Mouse (Mus musculus) liver, postnatal 0 days (tissue): ENCODE measurements around the gene Sorl1. TPM values are rescaled to one million over a fixed set of nuclear protein-coding genes. Genes with fewer than 3 reads are reported as not detected.
A peak's percentile ranks its signal among the peaks of the same experiment; 100 is the strongest.

Source experiments
- ATAC-seq: fragments of 200-750 bp; cut with Nextera tagmentation; 2 replicates; pipeline ENCODE4 v1.8.0; 2017; ENCODE audit warnings: mild to moderate bottlenecking, moderate library complexity
- DNase-seq: peaks from one replicate; pipeline ENCODE4 v3.0.0-alpha.2; 2016
- H3K27ac ChIP-seq: fragments of 300-500 bp; sonication (generic); 2 replicates; pipeline ENCODE4 v1.5.1; 2014; ENCODE audit warnings: antibody characterized with exemption, moderate library complexity, mild to moderate bottlenecking, low read depth
- H3K27me3 ChIP-seq: fragments of 300-500 bp; sonication (generic); 2 replicates; pipeline ENCODE4 v1.6.1; 2014; ENCODE audit warnings: low read length, control low read depth, mixed read lengths; ENCODE audit not compliant: insufficient read depth
- H3K36me3 ChIP-seq: fragments of 300-500 bp; sonication (generic); replicated peaks from 2 replicates; pipeline ENCODE4 v1.6.1; 2014; ENCODE audit warnings: mild to moderate bottlenecking, control low read depth, low read length, moderate library complexity, mixed read lengths; ENCODE audit not compliant: insufficient read depth
- H3K4me1 ChIP-seq: fragments of 300-500 bp; sonication (generic); 2 replicates; pipeline ENCODE4 v1.6.1; 2014; ENCODE audit warnings: antibody characterized with exemption, mild to moderate bottlenecking, control low read depth; ENCODE audit not compliant: insufficient read depth
- H3K4me2 ChIP-seq: fragments of 300-500 bp; sonication (generic); 2 replicates; pipeline ENCODE4 v1.6.1; 2014; ENCODE audit warnings: low read depth, mild to moderate bottlenecking, low read length, moderate library complexity, mixed read lengths
- H3K4me3 ChIP-seq: fragments of 300-500 bp; sonication (generic); 2 replicates; pipeline ENCODE4 v1.5.1; 2014; ENCODE audit warnings: low read depth, low read length
- H3K9ac ChIP-seq: fragments of 300-500 bp; sonication (generic); replicated peaks from 2 replicates; pipeline ENCODE4 v1.6.1; 2014; ENCODE audit warnings: mild to moderate bottlenecking, moderate library complexity
- H3K9me3 ChIP-seq: fragments of 300-500 bp; sonication (generic); 2 replicates; pipeline ENCODE4 v1.6.1; 2016; ENCODE audit warnings: mild to moderate bottlenecking, control low read depth, low read length, mixed read lengths
- CTCF ChIP-seq: sonication (generic); IDR thresholded peaks from 2 replicates; pipeline ENCODE4 v1.5.1; 2016; ENCODE audit warnings: antibody characterized with exemption, low read depth
- EP300 ChIP-seq: IDR thresholded peaks from 2 replicates; pipeline ENCODE4 v1.6.1; 2016; ENCODE audit warnings: antibody characterized with exemption, low read depth, mild to moderate bottlenecking
- WGBS: fragments of 180-500 bp; shearing (Covaris S2); extraction: QIAGEN DNeasy Blood & Tissue Kit; methylation state at CpG from one replicate; pipeline ENCODE4 v1.1.7; 2014; ENCODE audit not compliant: insufficient replicate concordance; 5-methylcytosine and 5-hydroxymethylcytosine counted together
- polyA plus RNA-seq: library from polyadenylated mRNA; unstranded; fragments of >200 nt; fragmentation: Nextera tagmentation; extraction: Ambion mirVana; gene quantifications from 2 replicates; pipeline ENCODE4 v1.2.1, GENCODE M21; 2015

Gene Sorl1
- polyA plus RNA-seq, 1 experiment from 2014 or later: 3.0 TPM

- Histone ChIP-seq H3K4me3 (no peak overlapping the region), H3K4me2 (no peak overlapping the region), H3K4me1 (no peaks in the 10 kb centered on the region), H3K27me3 (no peaks in the 10 kb centered on the region), H3K9me3 (no peaks in the 10 kb centered on the region), H3K9ac (no peak overlapping the region), H3K27ac (no peak overlapping the region), H3K36me3 (no peaks in the 10 kb centered on the region)
- TF ChIP-seq EP300: no peak
- TF ChIP-seq CTCF: no peak
- no peak for DNase-seq
- WGBS: 80% methylated on average over 10 of the region's 10 CpGs
- no peak for ATAC-seq
Observed at GRCm38 (mm10) chr9:41961274-41961673, 162.8 kb downstream of the Sorl1 start.

GRCm38 (mm10) chr9:41958282-41958681 lies 165.8 kb downstream of the Sorl1 start:
- DNase-seq: no peak
- WGBS: 82% methylated on average over 9 of the region's 9 CpGs
- H3K36me3 ChIP-seq: no peaks in the 10 kb centered on the region

DNA sequence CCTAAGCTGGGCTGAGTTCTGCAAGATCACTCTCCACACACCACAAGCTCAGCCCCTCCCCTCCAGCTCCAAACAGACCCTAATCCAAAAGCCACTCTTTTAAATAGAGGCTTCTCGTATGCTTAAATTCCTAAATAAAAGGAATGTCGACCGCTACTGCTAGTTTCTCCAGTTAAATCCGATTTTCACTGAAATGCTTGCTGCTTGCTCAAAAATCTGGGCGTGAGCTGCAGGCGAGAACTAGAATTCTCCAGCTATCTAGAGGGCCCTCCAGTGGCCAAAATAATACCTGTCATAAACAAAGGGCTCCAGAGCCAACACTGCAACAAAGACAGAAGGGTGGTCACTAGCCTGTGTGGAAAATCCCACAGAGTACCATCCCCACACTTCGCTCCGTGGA lies 170.6 kb downstream of the Sorl1 start:
- H3K9ac ChIP-seq: no peak overlapping the region
- H3K27ac ChIP-seq: no peak overlapping the region
- H3K9me3 ChIP-seq: no peaks in the 10 kb centered on the region
- H3K4me3 ChIP-seq: no peak overlapping the region
- TF ChIP-seq EP300 (no peak), CTCF (peak; percentile 54)
- H3K4me2 ChIP-seq: no peak overlapping the region
- 16% methylated on average over 8 of the region's 8 CpGs for WGBS
- ATAC-seq (no peak), DNase-seq (no peak)
- no peaks in the 10 kb centered on the region for H3K36me3 ChIP-seq
- peaks cover 6% of the 10 kb centered on the region; the same call in 1 of the 2 replicates for H3K4me1 ChIP-seq
- peaks cover 16% of the 10 kb centered on the region; the same call in 1 of the 2 replicates for H3K27me3 ChIP-seq

More at GRCm38 (mm10) chr9:41958282-41958681, 165.8 kb downstream of the Sorl1 start:
- TF ChIP-seq CTCF: no peak
- no peak for TF ChIP-seq EP300
- H3K9ac ChIP-seq: no peak overlapping the region
- H3K9me3 ChIP-seq: no peaks in the 10 kb centered on the region
- H3K4me2 ChIP-seq: no peak overlapping the region
- 0 out of 2 replicates have a peak, but pooled peaks cover 5% of the 10 kb centered on the region for H3K27me3 ChIP-seq
- no peaks in the 10 kb centered on the region for H3K4me1 ChIP-seq
- no peak overlapping the region for H3K27ac ChIP-seq
- H3K4me3 ChIP-seq: no peak overlapping the region
- ATAC-seq: no peak

DNA sequence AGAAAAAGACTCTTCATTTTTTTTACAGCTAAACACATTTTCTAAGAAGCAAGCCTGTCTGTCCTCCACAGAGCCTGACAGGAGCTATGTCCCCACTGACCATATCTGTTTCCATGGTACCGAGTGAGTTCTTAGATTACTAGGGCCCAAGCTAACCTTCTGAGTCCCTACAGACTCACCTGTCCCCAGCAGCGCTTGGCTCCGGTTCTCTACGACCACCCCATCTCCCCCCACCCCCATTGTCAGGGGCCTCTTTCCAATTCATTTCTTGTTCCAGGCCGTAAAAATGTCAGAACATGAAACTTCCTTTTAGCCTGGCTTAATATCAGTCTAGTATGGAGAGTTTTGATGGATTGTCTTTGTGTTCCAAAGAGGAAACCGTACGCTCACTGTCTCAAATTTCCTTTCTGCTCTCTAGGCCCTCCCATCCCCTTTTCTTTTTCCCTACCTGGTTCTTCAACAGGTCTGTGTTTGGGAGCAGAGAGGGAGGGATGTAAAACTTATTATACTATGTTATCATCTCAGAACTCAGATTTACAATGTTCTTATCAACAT lies 171.4 kb downstream of the Sorl1 start:
- H3K36me3 ChIP-seq: no peaks in the 10 kb centered on the region
- no peak overlapping the region for H3K4me2 ChIP-seq
- H3K4me1 ChIP-seq: peaks cover 6% of the 10 kb centered on the region; the same call in 1 of the 2 replicates
- H3K9me3 ChIP-seq: no peaks in the 10 kb centered on the region
- H3K4me3 ChIP-seq: no peak overlapping the region
- H3K27ac ChIP-seq: no peak overlapping the region
- H3K9ac ChIP-seq: no peak overlapping the region
- TF ChIP-seq CTCF: no peak
- no peak for TF ChIP-seq EP300
- WGBS: 71% methylated on average over 7 of the region's 7 CpGs
- DNase-seq (no peak), ATAC-seq (no peak)
- peaks cover 16% of the 10 kb centered on the region; the same call in 1 of the 2 replicates for H3K27me3 ChIP-seq

- Histone ChIP-seq H3K4me3 (peak overlapping the region; percentile 50), H3K4me1 (peaks cover 6% of the 10 kb centered on the region; the same call in 1 of the 2 replicates), H3K9me3 (no peaks in the 10 kb centered on the region), H3K9ac (no peak overlapping the region; the same call in 1 of the 2 replicates), H3K27ac (no peak overlapping the region), H3K4me2 (peak overlapping the region; percentile 85), H3K36me3 (no peaks in the 10 kb centered on the region), H3K27me3 (peaks cover 16% of the 10 kb centered on the region; the same call in 1 of the 2 replicates)
- DNase-seq: no peak
- WGBS: 17% methylated on average over 16 of the region's 16 CpGs
- TF ChIP-seq EP300 (no peak), CTCF (no peak)
- ATAC-seq: peak; percentile 6; the same call in 1 of the 2 replicates
Observed at GRCm38 (mm10) chr9:41951472-41952129, 172.5 kb downstream of the Sorl1 start.

- peak; percentile 83 for DNase-seq
- WGBS: 1% methylated on average over 21 of the region's 21 CpGs
- Histone ChIP-seq H3K27me3 (peaks cover 16% of the 10 kb centered on the region; the same call in 1 of the 2 replicates), H3K4me2 (peak overlapping the region; percentile 85), H3K9me3 (no peaks in the 10 kb centered on the region), H3K4me3 (peak overlapping the region; percentile 50), H3K27ac (peak overlapping the region; percentile 48; the same call in 1 of the 2 replicates), H3K4me1 (peaks cover 6% of the 10 kb centered on the region; the same call in 1 of the 2 replicates), H3K9ac (peak overlapping the region; percentile 54; the same call in 1 of the 2 replicates), H3K36me3 (no peaks in the 10 kb centered on the region)
- TF ChIP-seq CTCF (peak; percentile 89), EP300 (no peak)
- peak; percentile 89 for ATAC-seq
Observed at GRCm38 (mm10) chr9:41950991-41951451, 173.1 kb downstream of the Sorl1 start.
